Mouse (Mus musculus): Measurements from ENCODE around the gene Cttnbp2nl.

DNA sequence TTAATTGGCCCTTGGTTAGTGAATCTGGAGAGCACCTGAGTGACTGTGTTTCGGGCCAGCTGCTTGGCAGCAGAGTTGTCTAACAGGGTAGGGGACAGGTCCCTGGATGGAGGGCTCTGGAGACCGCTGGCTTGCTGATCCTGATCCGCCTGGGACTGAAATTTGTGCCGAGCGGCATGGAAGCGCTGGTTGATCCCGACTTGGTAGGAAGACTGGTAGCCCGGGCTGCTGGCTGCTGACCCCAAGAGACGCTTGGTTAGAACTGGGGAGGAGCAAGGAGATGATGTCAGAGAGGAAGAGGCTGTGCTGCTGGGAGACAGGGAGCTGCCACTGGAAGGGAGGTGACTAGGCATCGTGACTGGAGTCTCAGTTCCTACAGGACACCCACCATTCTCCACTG, 47.9 kb downstream of the Cttnbp2nl start:
- TF ChIP-seq POLR2A (IDR thresholded peaks at IDR 0.05; ENCODE audit: low read depth, low read length) (no peak), CTCF (conservative IDR thresholded peaks at IDR 0.05; ENCODE audit: insufficient read depth, insufficient read length, low read depth, low read length) (no peak)

All from kidney, adult 2 months (tissue).